Mouse (Mus musculus): Measurements from ENCODE around the gene Mdh1.

GRCm38 (mm10) chr11:21549754-21550153 is 22.4 kb downstream of the Mdh1 start:
- TF ChIP-seq CTCF (IDR thresholded peaks at IDR 0.05; ENCODE audit: extremely low read depth, insufficient read depth, low read length) = no peak
- TF ChIP-seq POLR2A (IDR thresholded peaks at IDR 0.05; ENCODE audit: extremely low read depth, insufficient read depth, low read length) = no peak
